Mouse (Mus musculus): ENCODE data around the gene Shld2.

GRCm38 (mm10) chr14:34274141-34274540, 36.2 kb downstream of the Shld2 start:
- TF ChIP-seq MYOD1 (IDR thresholded peaks at IDR 0.05; ENCODE audit: control insufficient read depth in 1 of 3, insufficient read length in 2 of 3, low read depth in 2 of 3), result no peak
- no peak for TF ChIP-seq POLR2A (IDR thresholded peaks at IDR 0.05; ENCODE audit: insufficient read length, low read depth)
- TF ChIP-seq POLR2AphosphoS2 (IDR thresholded peaks at IDR 0.05; ENCODE audit: insufficient read length, low read depth), result no peak
- no peak for TF ChIP-seq MAX (IDR thresholded peaks at IDR 0.05; ENCODE audit: low read depth)
- TF ChIP-seq E2F4 (IDR thresholded peaks at IDR 0.05; ENCODE audit: insufficient read depth), result no peak
